Mouse (Mus musculus) CD4-positive, CD25-positive, alpha-beta regulatory T cell, adult 4 months (primary cell): ENCODE results near the gene Mrps12. TPM values are rescaled to one million over a fixed set of nuclear protein-coding genes. Genes with fewer than 3 reads are reported as not detected.
"Not testable (repeated sequence)": the region's sequence is repeated elsewhere in the genome, so short reads cannot be mapped to it uniquely, and the experiment has no call there.

Source experiments
- ATAC-seq: one replicate; pipeline ENCODE4 v1.8.0; 2017
- polyA plus RNA-seq, 2 experiments: library from polyadenylated mRNA; unstranded; fragments of 100-300 nt; shearing (Covaris generic); gene quantifications; one replicate each; pipeline ENCODE4 v1.2.1; 2017

Gene Mrps12
- polyA plus RNA-seq, 2 experiments from 2014 or later = 66.3 to 68.5 TPM

DNA sequence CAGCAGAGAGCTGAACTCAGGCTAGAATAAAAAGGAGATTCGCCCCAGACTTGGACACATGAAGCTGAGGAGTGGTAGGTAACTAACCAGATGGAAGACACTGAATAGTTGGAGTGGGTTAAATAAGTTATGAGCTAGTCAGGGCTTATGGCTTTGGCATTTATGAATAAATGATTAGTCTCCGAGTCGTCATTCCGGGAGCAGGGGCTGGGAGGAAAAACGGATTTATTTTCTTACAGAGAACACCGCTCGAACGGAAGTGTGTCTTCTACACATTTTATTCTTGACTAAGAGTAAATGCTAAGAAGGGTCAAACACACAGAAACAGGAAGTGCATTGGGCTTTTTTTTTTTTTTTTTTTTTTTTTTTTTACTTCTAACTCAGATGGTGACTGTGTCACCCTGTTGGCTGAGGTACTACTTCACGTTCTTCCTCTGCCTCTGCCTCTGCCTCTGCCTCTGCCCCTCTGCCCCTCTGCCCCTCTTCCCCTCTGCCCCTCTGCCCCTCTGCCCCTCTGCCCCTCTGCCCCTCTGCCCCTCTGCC, 38.9 kb downstream of the Mrps12 start:
- ATAC-seq = peak; percentile 96

DNA sequence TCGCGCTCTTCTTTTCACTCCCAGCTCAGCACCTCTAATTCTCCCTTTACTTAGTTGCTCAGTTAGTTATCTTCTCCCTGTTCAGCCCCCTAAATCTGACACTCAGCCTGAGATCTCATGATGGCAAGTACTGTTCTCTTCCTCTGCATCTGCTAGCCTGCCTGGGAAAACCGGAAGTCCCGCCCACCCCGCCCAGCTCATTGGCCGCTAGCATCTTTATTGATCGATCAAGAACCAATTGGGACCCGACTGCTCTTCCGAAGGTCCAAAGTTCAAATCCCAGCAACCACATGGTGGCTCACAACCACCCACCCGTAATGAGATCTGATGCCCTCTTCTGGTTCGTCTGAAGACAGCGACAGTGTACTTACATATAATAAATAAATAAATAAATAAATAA, 40.3 kb downstream of the Mrps12 start:
- not testable (repeated sequence) for ATAC-seq

DNA sequence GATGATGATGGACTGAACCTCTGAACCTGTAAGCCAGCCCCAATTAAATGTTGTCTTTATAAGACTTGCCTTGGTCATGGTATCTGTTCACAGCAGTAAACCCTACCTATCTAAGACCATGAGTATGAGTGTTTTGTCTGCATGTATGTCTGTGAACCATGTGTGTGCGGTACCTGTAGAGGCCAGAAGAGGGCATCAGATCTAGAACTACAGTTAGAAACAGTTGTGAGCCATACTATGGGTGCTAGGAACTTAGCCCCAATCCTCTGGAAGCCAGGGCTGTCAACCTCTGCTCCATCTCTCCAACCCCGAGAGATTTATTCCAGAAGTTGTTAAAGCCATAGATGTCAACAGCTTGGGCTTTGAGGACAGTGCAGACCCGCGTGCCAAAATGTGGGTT, 41.4 kb downstream of the Mrps12 start:
- ATAC-seq = no peak

DNA sequence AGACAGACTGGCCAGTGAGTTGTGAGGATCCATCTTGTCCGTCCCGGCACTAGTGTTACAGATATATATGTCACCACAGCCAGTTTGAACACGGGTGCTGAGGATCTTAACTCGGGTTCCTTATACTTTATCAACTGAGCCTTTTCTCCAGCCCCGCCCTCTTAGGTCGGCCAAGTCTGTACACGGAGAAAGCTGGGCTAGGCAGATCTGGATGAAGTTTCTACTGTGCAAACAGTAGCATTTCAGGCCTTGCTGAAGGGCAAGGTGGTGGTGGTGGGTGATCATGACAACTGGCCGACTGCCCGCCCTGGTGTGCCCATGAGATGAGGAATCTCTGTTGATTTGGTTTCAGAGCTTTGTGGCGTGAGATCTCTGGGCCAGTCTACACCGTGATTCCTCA, 44.3 kb downstream of the Mrps12 start:
- no peak for ATAC-seq

- ATAC-seq = no peak
Measured at GRCm38 (mm10) chr7:28694966-28695511, 46.6 kb downstream of the Mrps12 start.

DNA sequence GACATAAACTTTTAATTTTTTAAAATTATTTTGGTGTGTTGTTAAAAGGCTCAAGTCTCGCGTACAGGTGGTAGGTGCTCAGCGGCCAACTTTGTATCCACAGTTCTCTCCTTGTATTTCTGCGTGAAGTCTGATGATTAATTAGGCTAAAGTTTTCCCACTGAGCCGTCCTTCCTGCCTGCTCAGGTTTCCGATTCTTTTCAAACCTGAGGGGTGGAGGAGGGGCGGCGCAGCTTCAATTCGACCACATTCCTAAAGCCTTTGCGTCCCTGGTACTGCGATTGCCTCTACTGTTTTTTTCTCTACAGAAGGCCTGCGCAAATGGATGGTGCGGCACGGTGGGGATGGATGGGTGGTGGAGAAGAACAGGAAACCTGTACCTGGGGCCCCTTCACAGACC, 47.2 kb downstream of the Mrps12 start:
- ATAC-seq = no peak

DNA sequence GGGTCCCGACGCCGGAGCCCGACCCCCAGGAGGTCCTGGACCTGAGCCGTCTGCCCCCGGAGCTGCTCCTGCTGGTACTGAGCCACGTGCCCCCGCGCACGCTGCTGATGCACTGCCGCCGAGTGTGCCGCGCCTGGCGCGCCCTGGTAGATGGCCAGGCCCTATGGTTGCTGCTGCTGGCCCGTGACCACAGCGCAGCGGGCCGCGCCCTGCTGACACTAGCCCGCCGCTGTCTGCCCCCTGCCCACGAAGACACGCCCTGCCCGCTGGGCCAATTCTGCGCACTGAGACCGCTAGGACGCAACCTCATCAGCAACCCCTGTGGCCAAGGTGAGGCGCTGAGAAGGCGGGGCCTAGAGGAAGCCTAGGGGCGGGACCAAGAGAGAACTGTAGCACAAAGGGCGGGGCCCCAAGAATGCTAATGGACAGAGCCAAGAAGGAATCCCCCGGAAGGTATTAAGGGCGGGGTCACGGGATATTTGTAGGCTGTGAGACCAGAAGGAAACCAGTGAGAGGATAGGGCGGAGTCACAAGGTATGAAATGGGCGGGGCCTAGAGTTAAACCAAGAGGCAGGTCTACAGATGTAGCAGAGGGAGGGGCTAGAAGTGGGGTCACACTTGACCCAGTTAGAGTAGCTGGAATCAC, 48.2 kb downstream of the Mrps12 start:
- peak; percentile 91 for ATAC-seq

GRCm38 (mm10) chr7:28692545-28693320, 48.9 kb downstream of the Mrps12 start, which contains the start of gene Fbxo27:
Gene Fbxo27 (plus strand): TSS chr7:28692849.
- ATAC-seq = no peak

DNA sequence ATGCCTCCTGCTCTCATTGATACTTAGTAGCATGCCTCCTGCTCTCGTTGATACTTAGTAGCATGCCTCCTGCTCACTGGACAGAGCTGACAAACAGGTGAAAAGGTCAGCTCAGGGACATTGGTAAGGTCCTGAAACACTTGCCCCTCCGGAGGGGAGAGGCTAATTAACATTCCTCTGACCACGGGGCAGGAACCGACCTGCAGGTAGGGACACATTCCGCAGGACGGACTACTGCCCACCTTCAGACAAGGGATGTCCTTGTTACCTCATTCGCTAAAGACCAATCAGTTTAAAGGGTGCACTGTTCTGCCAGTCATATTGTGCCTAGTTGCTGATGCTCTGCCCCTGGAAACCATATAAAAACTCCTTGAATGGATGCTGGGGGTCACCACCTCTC, 50.5 kb downstream of the Mrps12 start:
- no peak for ATAC-seq

Other genes with a start within 250 kb of the Mrps12 start
- not detected for gene Ifnl2, start 231.4 kb downstream of the Mrps12 start, polyA plus RNA-seq
- not detected for gene Ifnl3, start 219.0 kb downstream of the Mrps12 start, polyA plus RNA-seq
- not detected for gene Sycn, start 200.9 kb downstream of the Mrps12 start, polyA plus RNA-seq
- gene Nccrp1, start 194.6 kb downstream of the Mrps12 start, polyA plus RNA-seq = not detected
- gene Samd4b, start 143.7 kb downstream of the Mrps12 start, polyA plus RNA-seq = 1 to 10 TPM; 7.4 to 7.5 TPM
- 1 to 10 TPM; 1.9 to 2.1 TPM for gene Pak4, start 143.6 kb downstream of the Mrps12 start, polyA plus RNA-seq
- not detected for gene Acp7, start 110.5 kb downstream of the Mrps12 start, polyA plus RNA-seq
- 1 to 10 TPM; 1.6 to 2.2 TPM for gene Fbxo27, start 49.0 kb downstream of the Mrps12 start, polyA plus RNA-seq
- gene Fbxo17, start 25.0 kb downstream of the Mrps12 start, polyA plus RNA-seq = 10 to 100 TPM in 1 of 2 experiments, 1 to 10 TPM in 1; 9.8 to 15.6 TPM
- 10 to 100 TPM in 1 of 2 experiments, 1 to 10 TPM in 1; 8.5 to 11.7 TPM for gene Sars2, start 172 bp upstream of the Mrps12 start, polyA plus RNA-seq
- not detected for gene Ccer2, start 14.4 kb upstream of the Mrps12 start, polyA plus RNA-seq
- gene Sirt2, start 24.9 kb upstream of the Mrps12 start, polyA plus RNA-seq = 100 to 1,000 TPM in 1 of 2 experiments, 10 to 100 TPM in 1; 96.8 to 128 TPM
- gene Nfkbib, start 25.7 kb upstream of the Mrps12 start, polyA plus RNA-seq = 10 to 100 TPM; 54.3 to 56.8 TPM
- gene Rinl, start 47.1 kb upstream of the Mrps12 start, polyA plus RNA-seq = 100 to 1,000 TPM; 197 to 273 TPM
- gene Hnrnpl, start 66.7 kb upstream of the Mrps12 start, polyA plus RNA-seq = 100 to 1,000 TPM; 181 to 326 TPM
- gene Ech1, start 83.4 kb upstream of the Mrps12 start, polyA plus RNA-seq = 100 to 1,000 TPM; 198 to 237 TPM
- gene Lgals4, start 92.0 kb upstream of the Mrps12 start, polyA plus RNA-seq = 10 to 100 TPM; 28.0 to 57.1 TPM
- gene Lgals7, start 122.0 kb upstream of the Mrps12 start, polyA plus RNA-seq = 1 to 10 TPM; 1.1 to 1.6 TPM
- gene Capn12, start 139.6 kb upstream of the Mrps12 start, polyA plus RNA-seq = not detected
- gene Actn4, start 220.5 kb upstream of the Mrps12 start, polyA plus RNA-seq = 100 to 1,000 TPM in 1 of 2 experiments, 10 to 100 TPM in 1; 82.6 to 106 TPM
- gene Eif3k, start 240.0 kb upstream of the Mrps12 start, polyA plus RNA-seq = 100 to 1,000 TPM; 656 to 763 TPM
- 100 to 1,000 TPM in 1 of 2 experiments, 10 to 100 TPM in 1; 93.7 to 171 TPM for gene Map4k1, start 240.2 kb upstream of the Mrps12 start, polyA plus RNA-seq